Mouse (Mus musculus): ENCODE results near the gene Dcdc2c. TPM values are rescaled to one million over a fixed set of nuclear protein-coding genes. Genes with fewer than 3 reads are reported as not detected.

Gene Dcdc2c
- total RNA-seq (2012; rRNA removed): not detected in 2 replicates
- not detected in 2 replicates for total RNA-seq (2014; rRNA removed)
- not detected in 2 replicates for polyA plus RNA-seq (2012; ENCODE audit: insufficient read length, low read depth)

- no peak for DNase-seq (ENCODE audit: extremely low read depth)
- H3K27me3 ChIP-seq (replicated peaks): no peaks in the 10 kb centered on the region
- no peak within 1 kb of the TSS for H3K4me2 ChIP-seq (ENCODE audit: insufficient read depth, low read depth, poor library complexity, severe bottlenecking)
- no peak for TF ChIP-seq PAX5 (IDR thresholded peaks at IDR 0.05; ENCODE audit: low read length)
- no peak for TF ChIP-seq RAD21 (IDR thresholded peaks at IDR 0.05; ENCODE audit: low read depth, low read length)
- TF ChIP-seq MAX (IDR thresholded peaks at IDR 0.05; ENCODE audit: low read length): no peak
- TF ChIP-seq USF2 (conservative IDR thresholded peaks at IDR 0.05; ENCODE audit: low read depth, low read length): no peak
- TF ChIP-seq BHLHE40 (IDR thresholded peaks at IDR 0.05; ENCODE audit: low read depth, low read length): no peak
- TF ChIP-seq ZKSCAN1 (IDR thresholded peaks at IDR 0.05; ENCODE audit: borderline replicate concordance, low read depth, low read length): no peak
- no peak for TF ChIP-seq MXI1 (IDR thresholded peaks at IDR 0.05; ENCODE audit: low read depth, low read length)
- TF ChIP-seq MYC (IDR thresholded peaks at IDR 0.05; ENCODE audit: low read depth, low read length): no peak
- no peak for TF ChIP-seq NELFE (IDR thresholded peaks at IDR 0.05; ENCODE audit: low read depth, low read length)
- H3K36me3 ChIP-seq (replicated peaks in 1 of 2; ENCODE audit: control insufficient read depth in 1 of 2, insufficient read depth in 1 of 2, low read length in 1 of 2): no peaks in the 10 kb centered on the region
- no peak within 1 kb of the TSS for H3K9ac ChIP-seq (ENCODE audit: insufficient read depth, low read depth)
- in situ Hi-C loops (cut with MboI; ENCODE audit: low pct_ligation_motif_present, low pct_unique_long_range_greater_than_20kb, low sequenced_read_pairs): no loop called here
- H3K79me2 ChIP-seq (replicated peaks; ENCODE audit: control insufficient read depth, extremely low read depth, insufficient read depth, poor library complexity, severe bottlenecking): no peaks in the 10 kb centered on the region
- no peak within 1 kb of the TSS for H3K4me3 ChIP-seq (replicated peaks in 1 of 3; ENCODE audit: low read depth in 2 of 3, low read length in 2 of 3, poor library complexity in 1 of 3)
- H3K4me1 ChIP-seq (ENCODE audit: control insufficient read depth in 1 of 2, insufficient read depth in 2 of 2): peaks cover 0 to 4% of the 10 kb centered on the region in 2 experiments; a peak in 1 of 4 replicates
- no peak within 1 kb of the TSS for H3K27ac ChIP-seq (ENCODE audit: insufficient read depth, low read depth)
- dilution Hi-C loops (cut with MboI; ENCODE audit: extremely low pct_ligation_motif_present, extremely low pct_unique_long_range_greater_than_20kb, low sequenced_read_pairs): no loop called here
- H3K9me3 ChIP-seq (replicated peaks; ENCODE audit: low read length): no peaks in the 10 kb centered on the region
These were observed at the start of gene Dcdc2c for GRCm38 (mm10) chr12:28552299-28552698. Gene Dcdc2c (minus strand): TSS chr12:28552399.

- H3K4me1 ChIP-seq (ENCODE audit: control insufficient read depth in 1 of 2, insufficient read depth in 2 of 2): no peaks in the 10 kb centered on the region
- no peaks in the 10 kb centered on the region for H3K79me2 ChIP-seq (replicated peaks; ENCODE audit: control insufficient read depth, extremely low read depth, insufficient read depth, poor library complexity, severe bottlenecking)
- H3K9me3 ChIP-seq (replicated peaks; ENCODE audit: low read length): no peaks in the 10 kb centered on the region
- H3K9ac ChIP-seq (ENCODE audit: insufficient read depth, low read depth): no peak overlapping the region
- H3K27me3 ChIP-seq (replicated peaks): peaks cover 26% of the 10 kb centered on the region
- no peak overlapping the region for H3K27ac ChIP-seq (ENCODE audit: insufficient read depth, low read depth)
- no peak overlapping the region for H3K4me3 ChIP-seq (replicated peaks in 1 of 3; ENCODE audit: low read depth in 2 of 3, low read length in 2 of 3, poor library complexity in 1 of 3)
- DNase-seq (ENCODE audit: extremely low read depth): no peak
- in situ Hi-C loops (cut with MboI; ENCODE audit: low pct_ligation_motif_present, low pct_unique_long_range_greater_than_20kb, low sequenced_read_pairs) (loop anchor here (25.0 kb wide), 1 partner anchor 514 kb away; no protein-coding TSS in a partner anchor), dilution Hi-C loops (cut with MboI; ENCODE audit: extremely low pct_ligation_motif_present, extremely low pct_unique_long_range_greater_than_20kb, low sequenced_read_pairs) (no loop called here)
- TF ChIP-seq MAX (IDR thresholded peaks at IDR 0.05; ENCODE audit: low read length): no peak
- no peak for TF ChIP-seq KAT2A (IDR thresholded peaks at IDR 0.05; ENCODE audit: insufficient replicate concordance, low read length)
- TF ChIP-seq HCFC1 (IDR thresholded peaks at IDR 0.05; ENCODE audit: low read depth, low read length): no peak
- TF ChIP-seq NELFE (IDR thresholded peaks at IDR 0.05; ENCODE audit: low read depth, low read length): no peak
- TF ChIP-seq MXI1 (IDR thresholded peaks at IDR 0.05; ENCODE audit: low read depth, low read length): no peak
- no peak for TF ChIP-seq JUND (conservative IDR thresholded peaks at IDR 0.05; ENCODE audit: low read depth, low read length)
- TF ChIP-seq IRF4 (IDR thresholded peaks at IDR 0.05; ENCODE audit: low read depth, low read length): no peak
- no peak overlapping the region for H3K4me2 ChIP-seq (ENCODE audit: insufficient read depth, low read depth, poor library complexity, severe bottlenecking)
- H3K36me3 ChIP-seq (replicated peaks in 1 of 2; ENCODE audit: control insufficient read depth in 1 of 2, insufficient read depth in 1 of 2, low read length in 1 of 2): no peaks in the 10 kb centered on the region
These were observed 46.4 kb upstream of the Dcdc2c start for GRCm38 (mm10) chr12:28598526-28598991.

- no peaks in the 10 kb centered on the region for H3K79me2 ChIP-seq (replicated peaks; ENCODE audit: control insufficient read depth, extremely low read depth, insufficient read depth, poor library complexity, severe bottlenecking)
- H3K9ac ChIP-seq (ENCODE audit: insufficient read depth, low read depth): no peak overlapping the region
- no peak overlapping the region for H3K4me3 ChIP-seq (replicated peaks in 1 of 3; ENCODE audit: low read depth in 2 of 3, low read length in 2 of 3, poor library complexity in 1 of 3)
- TF ChIP-seq E2F4 (IDR thresholded peaks at IDR 0.05; ENCODE audit: insufficient replicate concordance, low read depth, low read length): no peak
- TF ChIP-seq RCOR1 (conservative IDR thresholded peaks at IDR 0.05; ENCODE audit: low read depth, low read length): no peak
- no peak for TF ChIP-seq MAX (IDR thresholded peaks at IDR 0.05; ENCODE audit: low read length)
- no peak for TF ChIP-seq MEF2A (IDR thresholded peaks at IDR 0.05; ENCODE audit: borderline replicate concordance, low read depth, low read length)
- TF ChIP-seq JUND (conservative IDR thresholded peaks at IDR 0.05; ENCODE audit: low read depth, low read length): no peak
- no peak for TF ChIP-seq ZNF384 (IDR thresholded peaks at IDR 0.05; ENCODE audit: low read depth, low read length)
- no peak for TF ChIP-seq TBP (conservative IDR thresholded peaks at IDR 0.05; ENCODE audit: low read depth, low read length)
- TF ChIP-seq POLR2A (IDR thresholded peaks at IDR 0.05; ENCODE audit: low read depth, low read length): no peak
- TF ChIP-seq GABPA (IDR thresholded peaks at IDR 0.05; ENCODE audit: insufficient replicate concordance, low read depth, low read length): no peak
- TF ChIP-seq MAZ (IDR thresholded peaks at IDR 0.05; ENCODE audit: low read depth, low read length): no peak
- no peak for TF ChIP-seq HCFC1 (IDR thresholded peaks at IDR 0.05; ENCODE audit: low read depth, low read length)
- no peak for TF ChIP-seq ZC3H11A (IDR thresholded peaks at IDR 0.05; ENCODE audit: low read depth, low read length)
- no peak for TF ChIP-seq RAD21 (IDR thresholded peaks at IDR 0.05; ENCODE audit: low read depth, low read length)
- no peak for TF ChIP-seq SMC3 (IDR thresholded peaks at IDR 0.05; ENCODE audit: low read depth, low read length)
- no peak for TF ChIP-seq UBTF (IDR thresholded peaks at IDR 0.05; ENCODE audit: low read depth, low read length)
- H3K4me1 ChIP-seq (ENCODE audit: control insufficient read depth in 1 of 2, insufficient read depth in 2 of 2): no peaks in the 10 kb centered on the region
- no peak overlapping the region for H3K4me2 ChIP-seq (ENCODE audit: insufficient read depth, low read depth, poor library complexity, severe bottlenecking)
- dilution Hi-C loops (cut with MboI; ENCODE audit: extremely low pct_ligation_motif_present, extremely low pct_unique_long_range_greater_than_20kb, low sequenced_read_pairs) (no loop called here), in situ Hi-C loops (cut with MboI; ENCODE audit: low pct_ligation_motif_present, low pct_unique_long_range_greater_than_20kb, low sequenced_read_pairs) (loop anchor here (25.0 kb wide), 1 partner anchor 514 kb away; no protein-coding TSS in a partner anchor)
- no peak overlapping the region for H3K27ac ChIP-seq (ENCODE audit: insufficient read depth, low read depth)
- H3K9me3 ChIP-seq (replicated peaks; ENCODE audit: low read length): no peaks in the 10 kb centered on the region
- no peaks in the 10 kb centered on the region for H3K36me3 ChIP-seq (replicated peaks in 1 of 2; ENCODE audit: control insufficient read depth in 1 of 2, insufficient read depth in 1 of 2, low read length in 1 of 2)
- DNase-seq (ENCODE audit: extremely low read depth): no peak
- peaks cover 26% of the 10 kb centered on the region for H3K27me3 ChIP-seq (replicated peaks)
These were observed 45.9 kb upstream of the Dcdc2c start for GRCm38 (mm10) chr12:28598110-28598509.
